Mouse (Mus musculus): ENCODE results near the gene Lbhd2.
A peak's percentile ranks its signal among the peaks of the same experiment; 100 is the strongest.

Lbhd2 gene

GRCm38 (mm10) chr12:111430868-111431817 is 24.5 kb downstream of the Lbhd2 start:
- DNase-seq (ENCODE audit: low spot score in 2 of 2) = no peak

- DNase-seq (ENCODE audit: low spot score in 2 of 2) = no peak
Observed at GRCm38 (mm10) chr12:111432097-111432496, 25.5 kb downstream of the Lbhd2 start.

GRCm38 (mm10) chr12:111432751-111433331 is 26.2 kb downstream of the Lbhd2 start:
- DNase-seq (ENCODE audit: low spot score in 2 of 2) = no peak

- DNase-seq (ENCODE audit: low spot score in 2 of 2) = no peak
Observed at GRCm38 (mm10) chr12:111434164-111434744, 27.6 kb downstream of the Lbhd2 start.

- no peak for DNase-seq (ENCODE audit: low spot score in 2 of 2)
Observed at GRCm38 (mm10) chr12:111434745-111435327, 28.2 kb downstream of the Lbhd2 start.

GRCm38 (mm10) chr12:111436170-111436569 is 29.6 kb downstream of the Lbhd2 start:
- DNase-seq (ENCODE audit: low spot score in 2 of 2) = no peak

GRCm38 (mm10) chr12:111436640-111437039 is 30.0 kb downstream of the Lbhd2 start:
- no peak for DNase-seq (ENCODE audit: low spot score in 2 of 2)

- DNase-seq (ENCODE audit: low spot score in 2 of 2) = no peak
Observed at GRCm38 (mm10) chr12:111437222-111437900, 30.8 kb downstream of the Lbhd2 start.

- DNase-seq (ENCODE audit: low spot score in 2 of 2) = no peak
Observed at GRCm38 (mm10) chr12:111438850-111439249, 32.2 kb downstream of the Lbhd2 start.

GRCm38 (mm10) chr12:111440701-111441373 is 34.2 kb downstream of the Lbhd2 start:
- no peak for DNase-seq (ENCODE audit: low spot score in 2 of 2)

GRCm38 (mm10) chr12:111441523-111441922 is 34.9 kb downstream of the Lbhd2 start:
- no peak for DNase-seq (ENCODE audit: low spot score in 2 of 2)

- peak; percentile 82 to 83 for DNase-seq (ENCODE audit: low spot score in 2 of 2)
Observed at GRCm38 (mm10) chr12:111442309-111443010, 35.9 kb downstream of the Lbhd2 start, which contains the start of gene Tnfaip2. Gene Tnfaip2, plus strand, starts transcription at chr12:111442469.

- peak; percentile 60 to 65 for DNase-seq (ENCODE audit: low spot score in 2 of 2)
Observed at GRCm38 (mm10) chr12:111443011-111443870, 36.6 kb downstream of the Lbhd2 start.

- DNase-seq (ENCODE audit: low spot score in 2 of 2) = no peak
Observed at GRCm38 (mm10) chr12:111443921-111444831, 37.6 kb downstream of the Lbhd2 start.

- DNase-seq (ENCODE audit: low spot score in 2 of 2) = no peak
Observed at GRCm38 (mm10) chr12:111445161-111445889, 38.7 kb downstream of the Lbhd2 start.

- no peak for DNase-seq (ENCODE audit: low spot score in 2 of 2)
Observed at GRCm38 (mm10) chr12:111445890-111446613, 39.4 kb downstream of the Lbhd2 start.

GRCm38 (mm10) chr12:111446745-111447144 is 40.1 kb downstream of the Lbhd2 start:
- no peak for DNase-seq (ENCODE audit: low spot score in 2 of 2)
